Mouse (Mus musculus) G1E (cell line): ENCODE measurements around the gene Sema5a.

Source experiments
- CTCF ChIP-seq: IDR thresholded peaks from 2 replicates; pipeline ENCODE4 v1.5.1; 2012; ENCODE audit warnings: low read depth, low read length, inconsistent platforms, mixed read lengths
- GATA2 ChIP-seq: IDR thresholded peaks from 2 replicates; pipeline ENCODE4 v1.6.1; 2012; ENCODE audit warnings: low read depth, low read length, inconsistent platforms, borderline replicate concordance

- TF ChIP-seq CTCF: no peak
- no peak for TF ChIP-seq GATA2
These were observed 352.0 kb downstream of the Sema5a start for GRCm38 (mm10) chr15:32596574-32596973.
